Mouse (Mus musculus): ENCODE measurements around the gene Dapk2. TPM values are rescaled to one million over a fixed set of nuclear protein-coding genes. Genes with fewer than 3 reads are reported as not detected.
A peak's percentile ranks its signal among the peaks of the same experiment; 100 is the strongest.

Gene Dapk2
- total RNA-seq, 2 experiments from 2014 or later: 157 to 252 TPM

GRCm38 (mm10) chr9:66295577-66296120, 137.6 kb downstream of the Dapk2 start:
- ATAC-seq (replicated peaks; ENCODE audit: low FRiP score, poor library complexity, severe bottlenecking): no peak

- ATAC-seq (replicated peaks; ENCODE audit: low FRiP score, poor library complexity, severe bottlenecking): no peak
Observed at GRCm38 (mm10) chr9:66298783-66299182, 140.8 kb downstream of the Dapk2 start.

GRCm38 (mm10) chr9:66300448-66301027, 142.5 kb downstream of the Dapk2 start:
- no peak for ATAC-seq (replicated peaks; ENCODE audit: low FRiP score, poor library complexity, severe bottlenecking)

- peak; percentile 58 for ATAC-seq (replicated peaks; ENCODE audit: low FRiP score, poor library complexity, severe bottlenecking)
Observed at GRCm38 (mm10) chr9:66304320-66305090, 146.5 kb downstream of the Dapk2 start.

GRCm38 (mm10) chr9:66305121-66306112, 147.4 kb downstream of the Dapk2 start:
- peak; percentile 52 for ATAC-seq (replicated peaks; ENCODE audit: low FRiP score, poor library complexity, severe bottlenecking)

- ATAC-seq (replicated peaks; ENCODE audit: low FRiP score, poor library complexity, severe bottlenecking): no peak
Observed at GRCm38 (mm10) chr9:66306414-66306813, 148.4 kb downstream of the Dapk2 start.

GRCm38 (mm10) chr9:66307341-66307740, 149.3 kb downstream of the Dapk2 start:
- ATAC-seq (replicated peaks; ENCODE audit: low FRiP score, poor library complexity, severe bottlenecking): no peak

- ATAC-seq (replicated peaks; ENCODE audit: low FRiP score, poor library complexity, severe bottlenecking): no peak
Observed at GRCm38 (mm10) chr9:66308741-66309140, 150.7 kb downstream of the Dapk2 start.

GRCm38 (mm10) chr9:66311458-66311857, 153.4 kb downstream of the Dapk2 start:
- no peak for ATAC-seq (replicated peaks; ENCODE audit: low FRiP score, poor library complexity, severe bottlenecking)

- ATAC-seq (replicated peaks; ENCODE audit: low FRiP score, poor library complexity, severe bottlenecking): 0 out of 2 replicates have a peak, but pooled peaks have one; percentile 47
Observed at GRCm38 (mm10) chr9:66316603-66317002, 158.6 kb downstream of the Dapk2 start.

Other genes with a start within 250 kb of the Dapk2 start
- gene Trip4, start 249.4 kb upstream of the Dapk2 start, total RNA-seq (2015; ENCODE audit: low replicate concordance): 5.4 and 6.0 TPM in 2 replicates
- 8.0 and 13.5 TPM in 2 replicates for gene Trip4, start 249.4 kb upstream of the Dapk2 start, total RNA-seq (2017; ENCODE audit: low replicate concordance)
- 9.6 and 15.8 TPM in 2 replicates for gene Csnk1g1, start 249.3 kb upstream of the Dapk2 start, total RNA-seq (2015; ENCODE audit: low replicate concordance)
- gene Csnk1g1, start 249.3 kb upstream of the Dapk2 start, total RNA-seq (2017; ENCODE audit: low replicate concordance): 12.5 and 19.3 TPM in 2 replicates
- 121 and 151 TPM in 2 replicates for gene Ppib, start 98.0 kb upstream of the Dapk2 start, total RNA-seq (2015; ENCODE audit: low replicate concordance)
- gene Ppib, start 98.0 kb upstream of the Dapk2 start, total RNA-seq (2017; ENCODE audit: low replicate concordance): 155 and 185 TPM in 2 replicates
- 35.7 and 39.1 TPM in 2 replicates for gene Snx22, start 88.5 kb upstream of the Dapk2 start, total RNA-seq (2015; ENCODE audit: low replicate concordance)
- gene Snx22, start 88.5 kb upstream of the Dapk2 start, total RNA-seq (2017; ENCODE audit: low replicate concordance): 58.5 and 59.1 TPM in 2 replicates
- gene Snx1, start 31.6 kb upstream of the Dapk2 start, total RNA-seq (2015; ENCODE audit: low replicate concordance): 11.1 and 33.4 TPM in 2 replicates
- gene Snx1, start 31.6 kb upstream of the Dapk2 start, total RNA-seq (2017; ENCODE audit: low replicate concordance): 44.0 and 54.1 TPM in 2 replicates
- gene Ciao2a, start 31.6 kb upstream of the Dapk2 start, total RNA-seq (2015; ENCODE audit: low replicate concordance): 71.7 and 81.5 TPM in 2 replicates
- gene Ciao2a, start 31.6 kb upstream of the Dapk2 start, total RNA-seq (2017; ENCODE audit: low replicate concordance): 37.1 and 66.1 TPM in 2 replicates
- gene Herc1, start 192.2 kb downstream of the Dapk2 start, total RNA-seq (2015; ENCODE audit: low replicate concordance): 543 and 570 TPM in 2 replicates
- 1,171 and 1,293 TPM in 2 replicates for gene Herc1, start 192.2 kb downstream of the Dapk2 start, total RNA-seq (2017; ENCODE audit: low replicate concordance)

Data from erythroblast, adult 5-6 weeks (primary cell).